Mouse (Mus musculus): ENCODE measurements at regions not wholly inside any gene's neighbourhood (a gene's known extent, or its start where the extent isn't known, plus 50 kb on each side); places are given as distances from the start of the nearest gene placed in this dataset.

- 30% methylated on average over 1 of the region's 1 CpGs for WGBS
- no peak overlapping the region for H3K9ac ChIP-seq
Measured at GRCm38 (mm10) chr12:58559833-58560232, 290.7 kb upstream of the Clec14a start.

DNA sequence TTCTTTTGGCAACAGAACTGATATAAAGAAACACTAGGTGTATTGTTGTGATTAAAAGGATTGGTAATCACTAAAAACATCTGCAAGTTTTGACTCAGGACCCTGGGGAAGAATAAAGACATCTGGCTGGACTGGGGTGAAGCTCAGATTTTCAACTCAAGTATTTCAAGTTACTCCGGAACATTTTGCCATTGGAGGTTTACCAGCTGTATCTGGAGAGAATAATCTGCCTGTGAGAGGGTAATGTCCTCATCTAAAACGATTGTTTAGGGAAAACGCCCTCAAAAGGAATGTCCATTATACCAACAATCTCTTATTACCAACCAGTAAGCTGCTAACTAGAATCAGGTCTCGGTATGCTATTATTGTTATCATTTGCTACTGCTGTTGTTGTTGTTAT lies 288.2 kb upstream of the Clec14a start:
- H3K4me3 ChIP-seq = no peak overlapping the region
- no peak overlapping the region for H3K4me2 ChIP-seq (replicated peaks)
- no peaks in the 10 kb centered on the region for H3K27me3 ChIP-seq
- no peak overlapping the region for H3K9ac ChIP-seq
- no peaks in the 10 kb centered on the region for H3K36me3 ChIP-seq
- no peaks in the 10 kb centered on the region for H3K4me1 ChIP-seq
- no peaks in the 10 kb centered on the region for H3K9me3 ChIP-seq (replicated peaks)
- H3K27ac ChIP-seq = no peak overlapping the region
- no peak for ATAC-seq (ENCODE audit: low FRiP score)
- 79% methylated on average over 4 of the region's 4 CpGs for WGBS

More at GRCm38 (mm10) chr12:58559833-58560232, 290.7 kb upstream of the Clec14a start:
- no peaks in the 10 kb centered on the region for H3K4me1 ChIP-seq
- ATAC-seq (ENCODE audit: low FRiP score) = no peak
- H3K4me2 ChIP-seq (replicated peaks) = no peak overlapping the region
- no peaks in the 10 kb centered on the region for H3K27me3 ChIP-seq
- no peak overlapping the region for H3K27ac ChIP-seq
- H3K9me3 ChIP-seq (replicated peaks) = no peaks in the 10 kb centered on the region
- H3K4me3 ChIP-seq = no peak overlapping the region
- H3K36me3 ChIP-seq = no peaks in the 10 kb centered on the region

- Histone ChIP-seq H3K4me1 (no peaks in the 10 kb centered on the region), H3K9me3 (replicated peaks) (no peaks in the 10 kb centered on the region), H3K9ac (no peak overlapping the region), H3K27ac (no peak overlapping the region), H3K4me2 (replicated peaks) (no peak overlapping the region), H3K36me3 (no peaks in the 10 kb centered on the region), H3K27me3 (no peaks in the 10 kb centered on the region), H3K4me3 (no peak overlapping the region)
- ATAC-seq (ENCODE audit: low FRiP score) = no peak
- WGBS = 89% methylated on average over 4 of the region's 4 CpGs
Measured at GRCm38 (mm10) chr12:58556741-58557140, 287.7 kb upstream of the Clec14a start.

GRCm38 (mm10) chr12:58556060-58556459 lies 287.0 kb upstream of the Clec14a start:
- Histone ChIP-seq H3K4me2 (replicated peaks) (no peak overlapping the region), H3K4me1 (no peaks in the 10 kb centered on the region), H3K27me3 (no peaks in the 10 kb centered on the region), H3K36me3 (no peaks in the 10 kb centered on the region), H3K27ac (no peak overlapping the region), H3K9ac (no peak overlapping the region), H3K4me3 (no peak overlapping the region), H3K9me3 (replicated peaks) (no peaks in the 10 kb centered on the region)
- 92% methylated on average over 1 of the region's 1 CpGs for WGBS
- ATAC-seq (ENCODE audit: low FRiP score) = no peak

GRCm38 (mm10) chr12:58550859-58551761 lies 282.0 kb upstream of the Clec14a start:
- H3K9ac ChIP-seq = no peak overlapping the region
- no peaks in the 10 kb centered on the region for H3K4me1 ChIP-seq
- no peak overlapping the region for H3K4me2 ChIP-seq (replicated peaks)
- H3K36me3 ChIP-seq = no peaks in the 10 kb centered on the region
- H3K27me3 ChIP-seq = no peaks in the 10 kb centered on the region
- no peak for ATAC-seq (ENCODE audit: low FRiP score)
- no peak overlapping the region for H3K27ac ChIP-seq
- no peak overlapping the region for H3K4me3 ChIP-seq
- 33% methylated on average over 9 of the region's 9 CpGs for WGBS
- no peaks in the 10 kb centered on the region for H3K9me3 ChIP-seq (replicated peaks)

DNA sequence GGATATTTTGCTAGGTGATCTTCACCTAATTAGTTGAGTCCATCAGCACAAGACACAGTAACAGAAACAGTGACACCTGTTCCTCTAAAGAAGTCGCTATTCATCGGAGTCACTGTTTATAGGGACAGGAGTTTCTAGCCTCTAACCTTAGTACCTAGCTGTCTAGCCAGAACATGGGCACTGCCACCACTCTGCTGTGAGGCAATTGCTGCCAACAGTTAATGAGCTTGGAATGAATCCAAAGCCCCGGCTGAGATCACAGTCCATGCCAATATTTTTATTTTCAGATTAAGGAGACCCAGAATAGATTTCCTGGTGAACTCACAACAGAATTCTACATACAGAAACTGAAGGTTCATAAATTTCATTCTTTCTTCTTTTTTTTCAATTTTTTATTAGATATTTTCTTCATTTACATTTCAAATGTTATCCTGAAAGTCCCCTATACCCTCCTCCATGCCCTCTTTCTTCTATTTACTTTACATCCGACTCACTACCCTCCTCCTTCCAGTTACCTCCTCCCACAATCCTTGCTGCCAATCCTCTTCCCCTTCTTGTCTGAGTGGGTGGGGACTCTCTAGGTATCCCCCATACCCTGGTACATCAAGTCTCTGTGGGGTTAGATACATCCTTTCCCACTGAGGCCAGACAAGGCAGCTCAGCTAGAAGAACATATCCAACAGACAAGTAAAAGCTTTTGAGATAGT lies 276.9 kb upstream of the Clec14a start:
- H3K9me3 ChIP-seq (replicated peaks) = no peaks in the 10 kb centered on the region
- no peaks in the 10 kb centered on the region for H3K36me3 ChIP-seq
- H3K4me1 ChIP-seq = no peaks in the 10 kb centered on the region
- no peak overlapping the region for H3K4me3 ChIP-seq
- H3K9ac ChIP-seq = no peak overlapping the region
- H3K27ac ChIP-seq = no peak overlapping the region
- no peak overlapping the region for H3K4me2 ChIP-seq (replicated peaks)
- 82% methylated on average over 4 of the region's 4 CpGs for WGBS
- no peak for ATAC-seq (ENCODE audit: low FRiP score)
- no peaks in the 10 kb centered on the region for H3K27me3 ChIP-seq

DNA sequence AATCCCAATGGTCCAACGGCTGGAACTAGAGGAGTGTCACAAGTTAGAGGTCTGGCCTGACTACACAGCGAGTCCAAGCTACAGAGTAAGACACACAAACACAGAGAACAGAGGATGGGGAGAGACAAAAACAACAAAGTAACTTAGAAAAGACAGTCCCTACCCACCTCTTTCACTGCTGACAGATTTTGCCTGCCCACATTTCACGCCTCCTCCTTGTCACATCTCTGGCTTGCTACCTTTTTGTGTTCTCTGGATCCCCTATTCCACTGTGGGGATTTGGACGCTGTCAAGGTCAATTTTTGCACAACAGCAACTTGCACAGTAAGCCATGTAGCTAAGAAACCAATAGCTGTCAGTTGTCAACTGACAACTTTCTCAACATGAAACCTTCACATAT lies 275.8 kb upstream of the Clec14a start:
- WGBS = 62% methylated on average over 4 of the region's 4 CpGs
- Histone ChIP-seq H3K27me3 (no peaks in the 10 kb centered on the region), H3K9me3 (replicated peaks) (no peaks in the 10 kb centered on the region), H3K4me2 (replicated peaks) (no peak overlapping the region), H3K27ac (no peak overlapping the region), H3K4me3 (no peak overlapping the region), H3K4me1 (no peaks in the 10 kb centered on the region), H3K9ac (no peak overlapping the region), H3K36me3 (no peaks in the 10 kb centered on the region)
- ATAC-seq (ENCODE audit: low FRiP score) = no peak

GRCm38 (mm10) chr12:58538305-58538719 lies 269.2 kb upstream of the Clec14a start:
- 72% methylated on average over 5 of the region's 5 CpGs for WGBS
- Histone ChIP-seq H3K9me3 (replicated peaks) (no peaks in the 10 kb centered on the region), H3K36me3 (no peaks in the 10 kb centered on the region), H3K27ac (no peak overlapping the region), H3K4me1 (no peaks in the 10 kb centered on the region), H3K27me3 (no peaks in the 10 kb centered on the region), H3K9ac (no peak overlapping the region), H3K4me2 (replicated peaks) (no peak overlapping the region), H3K4me3 (no peak overlapping the region)
- no peak for ATAC-seq (ENCODE audit: low FRiP score)

DNA sequence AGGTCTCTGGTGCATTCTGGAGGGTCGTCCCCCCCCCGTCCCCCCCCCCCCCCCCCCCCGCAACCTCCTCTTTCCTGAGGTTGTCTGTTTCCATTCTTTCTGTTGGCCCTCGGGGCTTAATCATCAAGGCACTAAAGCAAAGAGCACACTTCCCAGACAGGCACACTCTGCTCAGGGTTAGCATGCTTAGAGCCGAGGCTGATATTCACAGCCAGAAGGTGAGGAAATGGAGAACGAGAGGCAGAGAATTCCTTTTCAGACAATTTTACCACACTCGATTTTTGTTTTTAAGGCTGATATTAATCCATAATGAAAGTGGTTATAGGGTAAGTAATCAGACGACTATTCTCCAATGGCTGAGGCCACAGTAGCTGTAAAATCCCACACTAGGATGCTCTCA lies 268.7 kb upstream of the Clec14a start:
- 74% methylated on average over 7 of the region's 8 CpGs for WGBS
- no peak overlapping the region for H3K9ac ChIP-seq
- no peak overlapping the region for H3K4me3 ChIP-seq
- no peaks in the 10 kb centered on the region for H3K36me3 ChIP-seq
- no peaks in the 10 kb centered on the region for H3K9me3 ChIP-seq (replicated peaks)
- H3K27me3 ChIP-seq = no peaks in the 10 kb centered on the region
- no peak overlapping the region for H3K27ac ChIP-seq
- H3K4me1 ChIP-seq = no peaks in the 10 kb centered on the region
- no peak overlapping the region for H3K4me2 ChIP-seq (replicated peaks)
- no peak for ATAC-seq (ENCODE audit: low FRiP score)

GRCm38 (mm10) chr12:58536381-58536992 lies 267.4 kb upstream of the Clec14a start:
- Histone ChIP-seq H3K27ac (no peak overlapping the region), H3K4me1 (no peaks in the 10 kb centered on the region), H3K9ac (no peak overlapping the region), H3K9me3 (replicated peaks) (no peaks in the 10 kb centered on the region), H3K27me3 (no peaks in the 10 kb centered on the region), H3K36me3 (no peaks in the 10 kb centered on the region), H3K4me3 (no peak overlapping the region), H3K4me2 (replicated peaks) (no peak overlapping the region)
- 52% methylated on average over 7 of the region's 7 CpGs for WGBS
- ATAC-seq (ENCODE audit: low FRiP score) = peak; percentile 90

GRCm38 (mm10) chr12:58530306-58530705 lies 261.2 kb upstream of the Clec14a start:
- 56% methylated on average over 3 of the region's 3 CpGs for WGBS
- ATAC-seq (ENCODE audit: low FRiP score) = no peak

GRCm38 (mm10) chr12:58516800-58517199 lies 247.7 kb upstream of the Clec14a start:
- Histone ChIP-seq H3K4me3 (no peak overlapping the region), H3K4me2 (replicated peaks) (no peak overlapping the region), H3K36me3 (no peaks in the 10 kb centered on the region), H3K9me3 (replicated peaks) (no peaks in the 10 kb centered on the region), H3K4me1 (peaks cover 4% of the 10 kb centered on the region; the same call in 1 of the 2 replicates), H3K27ac (no peak overlapping the region), H3K9ac (no peak overlapping the region), H3K27me3 (no peaks in the 10 kb centered on the region)
- ATAC-seq (ENCODE audit: low FRiP score) = no peak
- WGBS = 58% methylated on average over 1 of the region's 1 CpGs

More at GRCm38 (mm10) chr12:58530306-58530705, 261.2 kb upstream of the Clec14a start:
- no peaks in the 10 kb centered on the region for H3K36me3 ChIP-seq
- no peaks in the 10 kb centered on the region for H3K9me3 ChIP-seq (replicated peaks)
- no peak overlapping the region for H3K4me3 ChIP-seq
- H3K4me2 ChIP-seq (replicated peaks) = no peak overlapping the region
- no peak overlapping the region for H3K9ac ChIP-seq
- H3K4me1 ChIP-seq = no peaks in the 10 kb centered on the region
- H3K27ac ChIP-seq = no peak overlapping the region
- no peaks in the 10 kb centered on the region for H3K27me3 ChIP-seq

Measured in hindbrain, embryonic 12.5 days (tissue).